Mouse (Mus musculus) megakaryocyte, adult 5-6 weeks (primary cell): ENCODE results near the gene Gm20388. TPM values are rescaled to one million over a fixed set of nuclear protein-coding genes. Genes with fewer than 3 reads are reported as not detected.
A peak's percentile ranks its signal among the peaks of the same experiment; 100 is the strongest.
"Not testable (repeated sequence)": the region's sequence is repeated elsewhere in the genome, so short reads cannot be mapped to it uniquely, and the experiment has no call there.

Experiments used
- ATAC-seq: 2 replicates; pipeline ENCODE4 v1.8.0; 2016; ENCODE audit warnings: mild to moderate bottlenecking, inconsistent platforms; ENCODE audit not compliant: poor library complexity, severe bottlenecking
- total RNA-seq, 2 experiments: library from RNA; stranded (forward) in 1 of 2; stranded (reverse) in 1 of 2; fragments of 153-499, 151-499 nt in 1 of 2; fragments of 221-1000, 200-1000 nt in 1 of 2; gene quantifications; 2 replicates each; pipeline versions ENCODE4 v1.2.3 to v1.2.4; 2015 to 2017

Gm20388 gene
- total RNA-seq, 2 experiments from 2014 or later = 7.6 to 15.5 TPM

DNA sequence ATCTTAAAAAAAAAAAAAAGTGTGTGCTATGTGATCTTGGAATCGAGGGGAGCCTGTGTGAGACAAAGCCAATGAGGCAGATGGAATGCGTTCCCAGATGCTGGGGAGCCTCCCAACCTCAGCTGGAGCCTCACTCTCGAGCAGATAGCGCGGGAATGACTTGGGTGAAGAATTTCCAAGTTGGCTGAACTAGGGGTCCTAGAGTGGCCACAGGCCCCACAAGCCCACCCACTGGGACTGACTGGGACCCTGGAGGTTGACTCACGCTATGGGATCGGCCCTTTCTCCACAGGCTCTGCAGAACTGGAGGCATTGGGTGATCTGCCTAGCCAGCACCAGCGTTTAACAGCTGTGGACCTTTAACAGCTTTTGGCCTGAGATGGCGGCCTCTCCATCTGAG is 3225.6 kb downstream of the Gm20388 start:
- no peak for ATAC-seq

DNA sequence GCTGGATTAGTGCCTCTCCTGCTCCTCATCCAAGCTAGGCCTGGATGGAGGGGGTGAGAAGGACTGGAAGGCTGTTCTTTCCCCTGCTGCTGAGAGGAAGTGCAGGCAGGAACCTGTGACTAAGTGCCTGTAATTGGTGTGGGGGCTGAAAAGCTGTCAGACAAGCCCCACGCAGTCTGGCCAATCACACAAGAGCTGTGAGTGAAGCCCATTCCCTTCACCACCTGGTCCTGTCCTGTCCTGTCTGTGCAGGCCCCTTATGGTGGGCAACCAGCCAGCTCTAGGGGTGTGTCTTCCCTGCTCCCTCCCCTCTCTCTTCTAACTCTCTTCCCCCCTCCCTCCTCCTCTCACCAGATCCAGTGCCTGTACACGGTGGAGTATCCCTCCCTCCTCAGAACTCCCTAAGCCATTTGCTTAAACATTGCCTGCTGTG is 3227.0 kb downstream of the Gm20388 start:
- ATAC-seq = no peak

DNA sequence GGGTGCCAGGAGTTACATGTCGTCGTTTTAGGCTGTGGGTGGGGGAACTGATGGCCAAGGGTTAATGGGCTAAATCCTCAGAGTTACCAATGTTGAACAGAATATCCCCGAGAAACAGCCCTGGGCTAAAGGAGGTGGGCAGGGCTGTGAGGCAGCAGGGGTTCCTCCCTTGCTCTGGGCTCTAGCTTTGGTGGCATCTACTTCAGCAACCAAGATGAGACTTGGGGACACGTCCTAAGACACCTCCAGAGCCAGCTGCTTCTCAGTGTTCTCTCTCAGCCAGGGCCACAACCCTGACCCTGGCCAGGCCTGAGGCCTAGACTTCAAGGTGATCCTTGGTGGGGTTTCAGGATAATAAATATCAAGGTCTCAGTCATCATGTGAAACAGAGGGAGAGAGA is 3228.1 kb downstream of the Gm20388 start:
- no peak for ATAC-seq

DNA sequence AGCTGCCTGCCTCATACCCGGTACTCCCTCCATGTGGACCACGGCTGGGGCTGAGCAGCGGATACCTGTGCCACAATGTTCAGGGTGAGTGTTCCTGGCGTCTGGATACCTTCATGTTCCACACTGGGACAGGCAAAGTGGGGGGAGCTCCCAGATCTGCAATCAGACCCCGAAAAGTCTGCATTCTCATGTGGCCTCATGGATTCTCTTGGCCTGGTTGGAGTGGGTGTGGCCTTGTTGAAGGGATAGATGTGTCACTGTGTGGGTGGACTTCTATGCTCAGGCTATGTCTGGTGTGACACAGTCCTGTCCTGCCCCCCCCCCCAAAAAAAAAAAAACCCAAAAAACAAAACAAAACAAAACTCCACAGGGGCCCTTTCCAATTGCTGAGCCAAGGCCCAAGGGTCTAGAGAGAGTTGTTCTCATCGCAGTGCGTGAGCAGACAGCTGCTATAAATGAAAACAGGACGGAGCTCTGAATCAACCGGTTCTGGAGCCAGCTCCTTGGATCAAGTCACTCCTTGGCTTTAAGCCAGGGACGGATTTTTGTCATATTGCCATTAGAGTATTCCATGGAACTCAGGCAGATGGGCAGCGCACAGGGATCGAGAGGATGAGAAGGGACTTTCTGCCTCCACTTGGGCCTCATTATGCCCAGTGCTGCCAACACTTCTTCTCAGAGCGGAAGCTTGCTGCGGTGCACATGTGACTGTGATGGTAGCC is 3231.3 kb downstream of the Gm20388 start:
- ATAC-seq = no peak

DNA sequence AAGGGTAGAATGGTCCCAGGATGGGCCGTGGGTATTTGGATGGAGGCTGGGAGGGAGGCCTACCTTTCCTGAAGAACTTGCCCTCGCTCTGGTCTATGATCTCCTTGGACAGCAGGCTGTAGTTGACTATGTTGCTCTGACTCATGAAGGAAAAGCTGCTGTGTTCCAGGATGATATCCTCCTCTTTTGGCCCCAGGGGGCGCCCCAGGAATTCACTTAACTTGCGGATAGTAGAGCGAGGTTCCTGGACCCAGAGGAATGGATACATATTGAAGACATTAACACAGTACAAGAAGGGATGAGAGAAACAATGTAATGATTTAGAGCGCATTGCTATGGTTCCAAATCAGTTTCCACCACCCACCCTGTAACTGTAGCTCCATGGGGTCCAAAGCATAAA is 3234.6 kb downstream of the Gm20388 start:
- no peak for ATAC-seq

DNA sequence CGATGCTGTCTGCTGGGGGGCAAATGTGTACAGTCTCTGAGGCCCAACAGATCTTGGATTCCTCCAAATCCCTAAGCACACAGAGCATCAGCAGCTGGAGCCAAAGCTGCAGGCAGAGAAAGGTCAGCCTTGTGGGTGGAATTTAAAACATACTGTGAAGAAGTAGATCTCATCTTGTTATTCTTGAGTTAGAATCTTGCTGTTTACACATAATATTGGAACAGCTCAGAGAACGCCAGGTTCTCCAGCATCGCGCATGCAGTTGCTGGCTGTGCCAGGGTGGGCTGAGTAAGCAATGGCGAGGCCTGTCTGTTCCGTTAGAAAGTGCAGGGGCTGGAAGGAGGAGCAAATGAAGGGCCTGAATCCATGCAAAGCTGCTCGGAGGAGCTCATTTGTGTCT is 3235.7 kb downstream of the Gm20388 start:
- no peak for ATAC-seq

DNA sequence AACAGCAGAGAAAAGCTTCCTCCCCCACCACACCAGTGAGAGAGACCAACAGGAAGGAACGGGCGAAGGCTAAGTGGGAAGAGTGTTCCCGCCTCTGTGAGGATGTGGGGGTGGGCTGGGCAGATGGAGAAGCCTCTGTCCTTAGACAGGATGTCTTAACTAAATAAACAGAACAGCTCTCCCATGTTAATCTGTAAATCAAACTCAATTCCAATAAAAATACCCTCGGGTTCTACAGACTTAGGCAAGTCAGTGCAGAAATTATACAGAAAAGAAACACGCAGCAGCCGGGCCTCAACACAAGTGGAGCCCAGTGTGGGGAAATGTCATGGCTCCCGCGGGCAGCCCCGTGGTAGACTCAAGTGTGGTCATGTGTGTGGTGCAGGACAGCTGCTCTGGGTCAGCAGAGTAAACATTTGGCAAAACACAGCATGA is 3240.1 kb downstream of the Gm20388 start:
- no peak for ATAC-seq

DNA sequence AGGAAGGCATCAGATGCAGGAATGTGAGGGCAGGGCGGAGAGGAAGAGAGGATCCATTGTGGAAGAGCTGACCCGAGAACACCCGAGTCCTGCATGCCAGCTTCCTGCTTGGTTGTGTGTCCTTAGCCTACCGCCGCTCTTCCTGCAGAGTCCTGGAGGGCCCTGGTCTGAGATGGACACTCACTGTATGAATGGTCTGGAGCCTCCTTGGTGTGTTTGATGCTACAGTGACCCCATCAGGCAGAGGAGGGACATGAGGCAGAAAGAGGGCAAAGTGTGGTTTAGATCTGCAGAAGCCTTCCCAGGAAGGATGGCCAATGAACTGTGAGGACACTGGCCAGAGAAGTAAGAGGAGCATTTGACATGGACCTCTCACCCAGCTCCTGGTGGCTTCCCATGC is 3244.5 kb downstream of the Gm20388 start:
- ATAC-seq = no peak

DNA sequence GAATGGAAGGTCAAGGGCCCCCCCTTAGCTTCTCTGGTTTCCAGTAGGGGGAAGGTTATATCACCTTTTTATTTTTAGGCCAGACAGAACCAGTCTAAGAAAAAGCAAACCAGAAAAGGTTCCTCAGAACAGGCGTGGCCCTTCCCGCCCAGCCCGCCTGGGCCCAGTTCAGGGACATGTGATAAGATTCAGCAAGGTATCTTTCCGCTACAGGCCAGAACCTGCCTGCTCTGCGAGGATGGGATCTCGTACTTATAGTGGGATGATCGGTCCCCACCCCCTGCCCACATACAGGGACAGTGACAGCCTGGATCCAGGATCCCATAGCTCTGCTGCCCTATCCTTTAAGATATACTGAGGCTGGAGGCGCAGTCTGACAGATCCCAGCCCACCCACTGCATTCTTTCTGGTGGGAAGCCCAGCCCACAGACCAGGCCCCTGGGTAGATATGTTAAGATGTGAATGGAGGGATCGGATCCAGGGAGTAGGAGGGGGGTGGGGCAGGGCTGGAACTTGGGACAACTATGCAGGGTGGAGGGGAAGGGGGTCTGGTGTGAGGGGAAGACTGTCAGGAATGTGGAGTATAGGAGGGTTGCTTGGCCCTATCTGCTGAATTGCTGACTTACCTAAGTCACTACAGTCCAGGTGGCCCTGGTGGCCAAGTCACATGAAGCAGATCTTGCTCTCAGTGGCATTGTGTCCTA is 3245.6 kb downstream of the Gm20388 start:
- no peak for ATAC-seq

DNA sequence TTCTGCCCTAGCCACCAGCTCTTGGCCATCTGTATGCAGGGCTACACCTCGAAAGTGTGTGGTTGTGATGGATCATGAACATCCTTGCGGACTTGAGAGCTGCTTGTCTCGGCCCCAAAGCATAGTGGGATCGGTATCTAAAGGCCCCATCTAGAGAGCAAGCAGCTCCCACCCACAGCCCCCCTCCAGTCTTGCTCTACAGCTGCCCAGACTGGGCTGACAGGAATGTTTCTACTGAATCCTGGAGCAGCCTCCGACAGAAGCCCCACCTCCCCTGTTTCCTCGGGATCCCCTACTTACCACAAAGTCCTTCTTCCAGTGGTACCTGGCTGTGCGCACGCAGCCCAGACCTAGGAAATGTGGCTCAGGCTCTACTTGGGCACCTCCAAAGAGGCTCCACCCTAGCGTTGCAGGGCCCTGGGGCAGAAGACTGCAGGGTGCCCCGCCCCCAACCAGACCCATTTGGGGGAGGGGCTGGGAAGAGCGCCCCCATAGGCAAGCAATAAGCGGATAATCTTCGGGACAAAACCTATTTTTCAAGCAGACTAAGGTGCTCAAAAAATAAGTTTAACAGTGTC is 3247.3 kb downstream of the Gm20388 start, which contains the start of gene Sult5a1:
TSS of gene Sult5a1 (minus strand) at position 428 of the 578 bp plus-strand sequence.
- no peak for ATAC-seq

DNA sequence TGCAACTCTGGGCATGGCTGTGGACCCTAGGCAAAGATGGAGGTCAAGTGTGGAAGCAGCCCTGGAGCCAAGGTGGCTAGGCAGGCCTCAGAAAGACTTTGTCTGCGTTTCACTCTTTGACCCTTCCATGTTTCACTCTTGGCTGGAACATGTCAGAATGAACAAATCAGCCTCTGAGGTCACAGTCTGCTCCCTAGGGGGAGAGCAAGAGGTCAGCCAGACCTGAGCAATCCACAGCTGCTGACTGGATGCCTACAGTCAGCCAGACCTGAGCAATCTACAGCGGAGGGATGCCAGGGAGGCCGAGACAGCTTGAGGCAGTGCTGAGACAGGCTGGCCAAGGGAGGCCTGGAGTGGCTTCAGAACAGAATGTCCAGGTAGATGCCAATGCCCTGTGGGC is 3270.8 kb downstream of the Gm20388 start:
- no peak for ATAC-seq

DNA sequence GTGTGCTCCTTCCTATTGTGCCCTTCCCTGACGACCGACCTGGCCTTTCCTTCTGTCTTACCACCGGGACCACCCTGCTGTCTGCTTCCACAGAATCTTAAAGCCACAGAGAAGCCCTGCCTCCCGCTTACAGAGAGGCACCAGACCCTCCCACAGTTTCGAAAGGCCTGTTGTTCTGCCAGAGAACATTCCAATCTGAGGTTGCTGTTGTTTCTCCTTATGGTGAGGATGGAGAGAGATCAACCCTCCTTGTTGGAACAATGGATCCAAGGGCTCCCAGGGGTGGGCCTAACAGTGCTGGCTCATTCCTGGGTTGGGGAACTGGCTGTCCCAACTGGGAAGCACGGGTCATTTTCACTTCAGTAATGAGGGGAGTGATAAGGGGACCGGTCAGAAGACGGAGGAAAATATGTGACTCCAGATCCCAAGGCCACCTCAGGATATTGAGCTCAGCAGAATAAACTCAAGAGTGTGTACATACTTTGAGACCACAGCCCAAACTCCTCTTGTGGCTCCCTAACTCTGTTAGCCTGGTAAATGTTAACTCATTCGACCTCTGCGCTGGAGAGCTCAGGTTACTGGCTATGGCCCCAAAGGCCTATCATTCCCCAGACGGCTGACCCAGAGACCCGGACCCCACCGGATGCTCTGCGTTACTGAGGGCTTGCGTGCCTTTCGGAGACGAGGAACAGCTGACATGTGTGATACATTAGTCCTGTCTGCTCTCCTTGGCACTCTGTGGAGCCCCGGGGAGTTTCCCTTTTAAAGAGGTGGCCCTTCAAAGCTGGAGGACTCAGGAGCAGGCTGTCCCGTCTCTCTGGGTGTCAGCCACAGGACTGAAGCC is 3275.1 kb downstream of the Gm20388 start, which contains the start of gene Dpep1:
TSS of gene Dpep1 (plus strand) at position 677 of the 844 bp plus-strand sequence.
- no peak for ATAC-seq

DNA sequence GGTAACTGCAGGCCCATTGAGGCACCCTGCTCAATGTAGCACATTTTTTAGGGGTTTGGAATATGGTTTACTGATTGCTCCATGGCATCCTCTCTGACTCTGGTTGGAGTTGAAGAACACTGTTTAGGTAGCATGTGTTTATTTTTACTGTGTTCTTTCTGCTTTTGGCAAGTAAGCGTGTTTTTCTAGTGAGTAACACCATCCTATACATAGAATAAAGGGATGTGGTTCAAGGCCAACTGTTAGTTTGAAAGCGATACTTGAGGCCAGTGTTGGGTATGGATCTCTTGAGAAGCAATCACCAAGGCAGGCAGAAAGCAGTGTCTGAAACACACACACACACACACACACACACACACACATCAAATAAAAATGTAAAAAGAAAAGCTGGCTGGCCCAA is 3277.4 kb downstream of the Gm20388 start:
- no peak for ATAC-seq

DNA sequence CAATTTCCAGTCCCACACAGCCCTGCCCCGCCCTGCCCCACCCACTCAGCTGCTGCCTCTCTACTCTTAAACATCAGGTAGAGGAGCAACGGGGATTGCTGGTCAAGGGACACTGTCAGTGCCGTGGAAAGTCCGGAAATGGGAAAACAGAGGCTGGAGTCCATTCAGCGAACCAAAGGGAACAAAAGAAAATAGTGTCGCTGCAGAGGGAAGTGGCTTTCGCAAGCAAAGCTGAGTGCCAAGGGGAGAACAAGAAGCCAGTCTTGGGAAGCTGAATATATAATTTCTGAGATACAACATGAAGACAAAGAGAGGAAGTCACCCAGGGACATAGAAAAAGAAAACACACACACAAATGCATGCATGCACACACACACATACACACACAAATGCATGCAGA is 3278.2 kb downstream of the Gm20388 start:
- no peak for ATAC-seq

DNA sequence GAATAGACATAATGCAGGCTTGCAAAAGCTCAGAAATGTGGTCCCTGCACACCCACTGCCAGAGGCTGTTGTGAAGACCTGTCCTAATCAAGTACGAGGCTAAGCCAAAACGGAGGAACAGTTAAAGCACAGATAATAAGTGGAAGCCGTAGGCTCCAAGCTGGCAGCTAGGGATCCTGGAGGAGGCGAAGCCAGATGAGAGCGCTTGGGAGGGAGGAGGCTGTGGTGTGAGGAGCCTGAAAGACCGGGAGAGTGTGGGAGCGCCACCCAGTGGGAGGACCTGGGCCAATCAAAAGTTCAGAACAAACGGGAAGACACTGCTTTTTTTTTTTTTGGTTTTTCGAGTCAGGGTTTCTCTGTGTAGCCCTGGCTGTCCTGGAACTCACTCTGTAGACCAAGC is 3280.0 kb downstream of the Gm20388 start:
- peak; percentile 70 for ATAC-seq

DNA sequence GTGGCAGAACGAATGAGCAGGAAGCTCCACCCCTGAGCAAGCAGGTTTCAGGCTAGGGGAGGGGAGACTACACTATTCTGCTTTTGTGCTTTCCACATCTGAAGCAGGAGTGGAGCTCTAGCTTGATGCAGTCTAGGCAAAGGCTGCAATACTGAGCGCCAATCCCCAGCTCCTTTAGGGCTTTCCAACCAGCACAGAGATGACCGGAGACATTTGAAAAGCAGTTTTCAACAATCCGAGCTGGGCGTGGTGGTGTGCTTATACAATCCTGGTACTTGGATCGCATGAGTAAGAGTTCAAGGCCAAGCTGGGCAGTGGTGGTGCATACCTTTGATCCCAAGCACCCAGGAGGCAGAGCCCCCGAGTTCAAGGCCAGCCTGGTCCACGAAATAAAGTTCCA is 3281.3 kb downstream of the Gm20388 start:
- no peak for ATAC-seq

DNA sequence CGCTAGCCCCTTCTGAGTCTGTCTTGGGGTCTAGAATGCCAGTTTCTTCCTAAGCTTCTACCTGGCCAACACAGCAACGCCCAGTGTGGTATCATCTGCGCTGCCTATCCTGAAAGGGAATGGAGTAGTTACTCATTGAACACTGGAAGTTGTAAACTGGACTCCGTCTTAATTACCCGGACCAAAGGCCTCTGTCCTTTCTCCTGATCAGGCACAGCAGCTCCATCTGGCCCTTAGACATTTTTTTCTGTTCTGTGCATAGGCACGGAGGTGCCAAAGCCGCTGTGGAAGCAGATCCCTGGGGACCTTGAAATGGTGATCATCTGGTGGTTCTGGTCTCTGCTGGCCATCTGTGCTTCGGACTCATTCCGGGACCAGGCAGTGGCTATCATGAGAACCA is 3283.1 kb downstream of the Gm20388 start:
- ATAC-seq = no peak

DNA sequence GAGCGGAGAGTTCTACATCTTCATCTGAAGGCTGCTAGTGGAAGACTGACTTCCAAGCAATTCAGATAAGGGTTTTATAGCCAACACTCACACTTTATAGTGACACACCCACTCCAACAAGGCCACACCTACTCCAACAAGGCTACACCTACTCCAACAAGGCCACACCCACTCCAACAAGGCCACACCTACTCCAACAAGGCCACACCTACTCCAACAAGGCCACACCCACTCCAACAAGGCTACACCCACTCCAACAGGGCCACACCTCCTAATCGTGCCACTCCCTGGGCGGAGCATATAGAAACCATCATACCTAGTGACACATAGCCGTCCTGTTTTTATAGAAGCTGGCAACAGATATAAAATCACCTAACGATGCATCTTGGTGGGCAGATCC is 3286.4 kb downstream of the Gm20388 start:
- ATAC-seq = not testable (repeated sequence)

DNA sequence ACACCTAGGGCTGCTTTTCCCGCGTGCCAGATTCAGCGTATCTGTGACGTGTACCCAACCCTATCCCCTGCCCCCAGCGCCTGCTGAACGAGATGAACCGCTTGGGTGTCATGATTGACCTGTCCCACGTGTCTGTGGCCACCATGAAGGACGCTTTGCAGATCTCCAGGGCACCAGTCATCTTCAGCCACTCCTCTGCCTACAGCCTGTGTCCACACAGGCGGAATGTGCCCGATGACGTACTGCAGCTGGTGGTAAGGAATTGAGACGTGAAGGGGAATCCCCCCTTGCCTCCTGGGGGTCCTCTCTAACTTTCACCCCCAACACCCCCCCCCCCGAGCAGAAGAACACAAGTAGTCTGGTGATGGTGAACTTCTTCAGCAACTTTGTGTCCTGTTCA is 3289.2 kb downstream of the Gm20388 start:
- no peak for ATAC-seq

DNA sequence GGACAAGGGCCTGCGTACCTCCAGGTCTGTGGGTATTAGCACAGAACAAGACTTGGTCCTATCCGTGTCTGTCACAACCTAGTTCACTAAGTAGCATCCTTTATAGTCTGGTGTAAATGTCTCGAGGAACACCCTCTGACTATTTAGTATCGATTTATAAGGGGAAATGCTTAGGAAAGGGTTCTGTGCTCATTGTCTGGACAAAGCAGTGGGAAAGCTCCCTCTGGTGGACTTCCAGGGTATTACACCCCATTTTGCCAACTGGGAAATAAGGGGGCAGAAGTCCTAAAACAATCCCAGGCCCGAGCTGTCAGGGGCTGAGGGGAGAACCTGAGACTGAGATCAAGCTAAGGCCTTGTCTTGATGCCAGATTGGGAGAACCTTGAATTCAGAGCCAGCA is 3291.6 kb downstream of the Gm20388 start:
- ATAC-seq = peak; percentile 70

DNA sequence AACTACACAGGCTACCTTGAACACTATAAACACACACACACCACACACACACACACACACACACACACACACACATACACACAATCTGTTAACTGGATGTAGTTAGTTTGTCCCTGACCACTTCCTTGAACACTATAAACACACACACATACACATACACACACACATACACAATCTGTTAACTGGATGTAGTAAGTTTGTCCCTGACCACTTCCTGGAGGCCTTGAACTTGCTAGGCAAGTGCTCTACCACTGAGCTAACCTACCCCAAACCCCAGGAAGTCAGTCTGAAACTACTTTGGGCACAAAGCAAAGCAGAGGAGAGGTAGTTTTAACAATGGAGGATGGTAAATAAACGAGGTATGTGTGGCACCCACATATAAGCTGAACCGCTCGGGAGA is 3292.9 kb downstream of the Gm20388 start:
- peak; percentile 54 for ATAC-seq
